Mouse (Mus musculus) frontal cortex, postnatal 10 days (tissue): Measurements from ENCODE around the gene Tacr1.
"Not testable (repeated sequence)": the region's sequence is repeated elsewhere in the genome, so short reads cannot be mapped to it uniquely, and the experiment has no call there.

Experiments used
- DNase-seq, 2 experiments: peaks; one replicate each; pipeline ENCODE4 v3.0.0; 2022; ENCODE audit warnings: low spot score in 2 of 2, mixed read lengths in 1 of 2

Gene Tacr1

DNA sequence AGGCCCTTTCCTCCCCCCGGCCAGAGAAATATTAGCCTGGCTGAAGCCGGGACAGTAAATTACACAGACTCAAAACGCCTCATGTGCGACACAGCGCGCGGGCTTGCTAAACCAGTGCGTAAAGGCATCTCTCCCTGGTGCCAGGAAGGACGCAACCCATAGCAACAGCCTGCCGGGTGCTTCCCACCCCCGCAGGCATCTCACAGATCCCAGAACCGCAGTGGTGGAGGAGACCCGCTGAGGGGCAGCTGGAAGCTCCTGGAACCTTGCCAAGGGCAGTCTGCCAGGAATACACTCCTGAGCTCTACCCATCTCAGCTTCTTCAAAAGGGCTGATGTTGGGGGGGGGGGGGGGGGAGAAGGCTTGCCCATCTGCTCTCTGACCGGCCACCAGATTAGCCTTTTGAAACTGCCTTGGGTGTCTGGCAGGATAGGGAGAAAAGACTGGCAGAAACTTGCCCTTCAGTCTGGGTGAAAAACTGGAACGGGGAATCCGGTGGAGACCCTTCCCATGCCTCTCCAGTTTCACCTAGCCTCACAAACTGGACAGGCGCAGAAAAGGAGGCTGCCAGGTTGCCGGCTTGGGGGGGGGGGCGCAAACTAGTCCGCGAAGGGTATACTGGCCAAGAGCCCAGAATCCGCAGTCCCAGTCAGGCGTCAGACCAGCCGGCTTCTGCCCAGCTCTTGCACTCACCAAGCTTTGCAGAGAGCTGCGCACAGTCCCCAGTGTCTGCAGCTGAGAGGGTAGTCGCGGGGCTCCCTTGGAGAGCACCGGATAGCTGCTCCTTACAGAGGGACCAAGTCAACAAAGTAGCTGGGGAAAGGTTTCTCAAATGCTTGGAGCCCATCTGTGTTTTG is at the start of gene Tacr1:
TSS of gene Tacr1 (plus strand) at position 740 of the 857 bp plus-strand sequence.
- DNase-seq = peak; percentile 67 to 73

- no peak for DNase-seq
Measured at GRCm38 (mm10) chr6:82376144-82376543, 26.0 kb upstream of the Tacr1 start.

DNA sequence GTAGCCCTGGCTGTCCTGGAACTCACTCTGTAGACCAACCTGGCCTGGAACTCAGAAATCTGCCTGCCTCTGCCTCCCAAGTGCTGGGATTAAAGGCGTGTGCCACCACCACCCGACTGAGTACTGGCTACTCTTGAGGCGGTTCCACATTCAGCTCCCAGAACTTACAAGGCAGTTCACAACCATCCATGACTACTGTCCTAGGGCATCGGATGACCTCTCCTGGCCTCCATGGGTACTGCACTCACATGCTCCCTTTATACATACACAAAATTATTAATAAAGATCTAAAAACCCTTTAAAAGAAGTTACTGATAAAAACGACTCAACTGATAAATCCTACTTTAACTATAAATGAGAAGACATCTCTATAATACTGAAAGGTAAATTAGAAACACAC is 18.6 kb upstream of the Tacr1 start:
- DNase-seq = no peak

- peak; percentile 21 to 38 for DNase-seq
Measured at GRCm38 (mm10) chr6:82402501-82403495, 664 bp downstream of the Tacr1 start.

- DNase-seq = no peak
Measured at GRCm38 (mm10) chr6:82418367-82418766, 16.2 kb downstream of the Tacr1 start.

DNA sequence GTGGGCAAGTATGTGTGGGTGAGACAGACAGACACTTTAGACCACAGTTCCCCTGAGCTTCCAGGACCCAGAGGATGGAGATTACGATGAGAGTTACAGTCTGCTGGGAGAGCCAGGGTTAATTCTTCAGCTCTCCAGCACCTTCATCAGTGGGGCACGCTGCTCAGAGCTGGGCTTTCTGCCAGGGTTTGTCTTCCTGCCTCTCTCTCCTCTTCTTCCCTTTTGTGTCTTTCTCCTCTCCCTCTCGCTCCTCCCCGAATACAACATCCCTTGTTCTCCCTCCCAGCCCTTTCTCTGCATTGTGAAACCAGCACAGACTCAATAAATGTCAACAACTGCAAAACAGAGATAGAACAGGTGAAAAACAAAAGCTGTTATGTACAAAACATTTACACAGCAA is 18.1 kb downstream of the Tacr1 start:
- no peak for DNase-seq

- DNase-seq = no peak
Measured at GRCm38 (mm10) chr6:82428890-82429289, 26.8 kb downstream of the Tacr1 start.

GRCm38 (mm10) chr6:82429766-82430165 is 27.6 kb downstream of the Tacr1 start:
- DNase-seq = no peak

- no peak for DNase-seq
Measured at GRCm38 (mm10) chr6:82437174-82437573, 35.0 kb downstream of the Tacr1 start.

DNA sequence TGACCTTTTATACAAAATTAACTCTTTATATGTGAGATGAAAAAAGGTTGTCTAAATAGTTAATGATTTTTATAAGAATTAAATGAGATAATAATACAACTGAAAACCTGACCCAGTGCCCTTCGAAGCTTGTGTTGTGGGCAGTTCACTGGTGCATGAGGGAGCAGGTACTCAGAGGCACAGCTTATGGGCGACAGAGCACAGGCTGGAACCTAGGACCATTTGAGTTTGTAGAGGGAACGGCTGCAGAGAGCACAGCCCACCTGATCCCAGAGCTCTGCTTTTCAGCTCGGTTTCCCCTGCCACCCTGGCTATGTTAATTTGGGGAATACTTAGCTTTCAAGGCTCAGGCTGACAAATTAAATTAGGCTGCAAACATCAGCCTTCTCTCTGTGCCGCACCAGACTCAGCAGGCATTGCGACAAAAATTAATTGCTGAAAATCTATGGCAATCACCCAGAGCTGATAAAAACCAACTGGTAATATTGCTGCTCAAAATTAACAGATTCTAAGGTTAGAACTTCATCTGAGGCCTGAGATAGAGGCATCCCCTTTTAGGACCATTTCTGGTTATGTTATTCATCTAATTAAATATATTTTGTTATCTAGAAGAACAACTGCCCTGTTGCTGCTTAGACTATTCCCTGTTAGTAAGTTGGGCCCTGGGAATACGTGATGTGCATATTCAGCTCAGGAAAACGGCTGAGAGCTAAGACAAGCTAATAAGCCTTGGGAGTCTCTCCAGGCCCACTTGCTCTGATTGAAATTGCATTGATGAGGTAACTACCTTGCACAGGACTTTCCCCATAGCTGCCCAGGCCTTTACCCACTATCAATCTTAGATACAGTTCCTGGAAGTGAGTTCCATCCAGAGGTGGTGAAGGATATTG is 50.3 kb downstream of the Tacr1 start:
- not testable (repeated sequence) for DNase-seq

DNA sequence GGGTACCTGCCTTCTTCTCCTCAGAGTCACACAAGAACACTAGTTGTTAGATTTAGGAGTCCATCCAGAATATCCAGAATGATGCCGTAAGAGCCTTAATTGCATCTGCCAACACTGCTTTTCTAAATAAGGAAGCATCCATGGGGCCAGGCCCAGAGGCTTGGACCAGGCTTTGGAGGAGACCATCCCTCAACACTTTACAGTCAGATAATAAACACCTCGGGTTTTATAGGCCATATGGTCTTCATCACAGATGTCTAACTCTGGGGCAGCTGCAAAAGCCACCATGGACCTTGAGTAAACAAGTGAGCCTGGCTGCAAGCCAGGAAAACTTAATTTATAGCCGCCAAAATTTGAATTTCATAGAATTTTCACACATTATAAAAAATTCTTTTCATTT is 53.1 kb downstream of the Tacr1 start:
- DNase-seq = no peak

DNA sequence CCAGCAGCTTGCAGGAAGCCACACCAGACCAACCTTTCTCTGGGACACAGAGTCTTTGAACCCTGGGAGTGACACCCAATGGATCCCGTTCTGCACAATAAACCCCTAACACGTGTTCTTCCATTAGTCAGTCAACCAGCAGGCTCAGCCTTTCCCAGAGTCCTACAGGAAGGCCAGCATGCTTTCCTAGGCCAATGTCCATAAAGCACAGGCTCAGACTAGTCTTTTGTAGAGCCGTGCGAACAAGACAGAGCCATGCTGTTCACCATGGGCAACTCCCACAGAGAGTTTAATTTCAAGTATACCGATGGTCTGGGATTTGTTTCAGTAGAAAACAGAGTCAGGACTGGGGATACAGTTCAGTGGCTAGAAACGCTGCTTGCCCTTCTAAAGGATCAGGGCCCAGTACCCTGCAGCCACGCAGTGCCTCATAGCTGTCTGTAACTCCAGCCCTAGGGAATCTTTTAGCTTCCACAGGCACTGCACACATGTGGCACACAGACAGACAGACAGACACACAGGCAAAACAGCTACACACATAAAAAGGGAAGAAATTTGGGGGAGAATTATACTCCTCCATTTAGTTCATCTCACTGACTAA is 55.1 kb downstream of the Tacr1 start:
- no peak for DNase-seq

- no peak for DNase-seq
Measured at GRCm38 (mm10) chr6:82458762-82459389, 56.7 kb downstream of the Tacr1 start.

DNA sequence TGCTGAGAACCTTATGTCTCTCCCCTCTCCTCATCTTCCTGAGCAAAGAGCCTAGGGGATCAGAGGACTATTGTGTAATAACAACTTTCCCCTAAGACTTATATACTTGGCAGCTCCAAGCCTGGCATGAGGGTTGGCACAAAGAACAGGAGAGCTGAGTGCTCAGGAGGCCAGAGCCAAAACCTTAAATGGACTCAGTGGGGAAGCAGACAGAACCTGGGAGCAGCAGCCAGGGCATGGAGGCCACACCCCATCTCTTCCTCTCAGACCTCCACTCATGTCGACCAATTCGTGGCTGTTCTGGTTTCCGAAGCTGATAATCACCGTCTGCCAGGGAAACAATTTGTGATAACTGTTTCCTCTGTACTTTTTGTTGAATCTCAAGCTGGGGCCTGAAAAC is 61.0 kb downstream of the Tacr1 start:
- DNase-seq = no peak

GRCm38 (mm10) chr6:82474477-82474876 is 72.3 kb downstream of the Tacr1 start:
- DNase-seq = no peak

DNA sequence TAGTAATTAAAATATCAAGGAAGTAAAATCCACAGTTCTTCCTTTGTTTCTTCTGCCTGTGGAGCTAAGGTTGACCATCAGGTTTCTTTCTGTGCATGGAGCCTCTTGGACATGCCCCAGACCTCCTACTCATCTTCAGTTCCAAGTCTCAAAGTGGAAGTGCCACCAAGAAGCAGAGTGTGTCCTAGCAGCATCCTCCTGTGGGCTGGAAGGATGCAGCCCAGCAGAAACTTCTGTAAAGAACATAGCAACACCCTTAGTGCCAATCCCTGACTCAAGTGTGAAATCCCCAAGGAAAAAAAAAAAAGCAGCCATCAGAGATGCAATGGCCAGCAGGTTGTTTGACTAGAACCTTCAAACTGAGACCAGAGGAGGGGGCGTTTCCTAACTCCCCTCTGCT is 81.7 kb downstream of the Tacr1 start:
- DNase-seq = no peak

GRCm38 (mm10) chr6:82494481-82494880 is 92.3 kb downstream of the Tacr1 start:
- DNase-seq = no peak

- no peak for DNase-seq
Measured at GRCm38 (mm10) chr6:82510843-82511416, 108.8 kb downstream of the Tacr1 start.

DNA sequence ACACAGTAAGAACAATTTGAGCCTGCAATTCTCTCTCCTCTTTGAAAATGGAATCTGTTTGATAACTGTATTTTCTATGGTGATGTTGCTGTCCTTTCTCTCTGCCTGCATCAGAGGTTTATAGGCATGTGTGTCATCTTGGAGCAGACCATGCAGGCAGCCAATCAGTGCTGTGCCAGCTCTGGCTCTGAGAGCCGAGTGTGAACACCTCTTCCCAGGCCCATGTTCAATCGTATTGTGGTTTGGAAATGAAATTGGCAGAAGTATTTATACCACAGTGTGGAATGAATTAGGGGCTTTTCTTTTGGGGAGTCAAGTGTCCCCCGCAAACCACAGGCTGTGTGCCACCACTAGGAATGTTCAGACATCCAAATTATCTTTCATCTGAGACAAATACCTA is 117.5 kb downstream of the Tacr1 start:
- no peak for DNase-seq

DNA sequence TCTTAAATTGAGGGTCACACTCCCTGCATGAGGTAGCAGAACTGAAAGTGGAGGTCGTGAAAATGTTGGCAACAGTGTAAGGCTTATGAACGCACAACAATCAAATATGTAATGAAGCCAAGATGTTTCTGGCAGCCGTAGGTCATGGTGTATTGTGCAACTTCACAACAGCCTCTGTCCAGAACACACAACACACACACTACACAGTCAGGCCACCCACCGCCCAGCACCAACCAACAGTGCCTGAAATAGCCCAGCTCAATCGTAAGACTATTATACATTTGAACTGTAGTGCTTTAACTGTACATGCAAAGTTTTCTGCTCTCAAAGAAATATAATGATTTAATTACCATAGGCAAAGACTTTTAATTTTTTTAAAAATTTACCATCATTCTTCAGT is 120.4 kb downstream of the Tacr1 start:
- no peak for DNase-seq
